Mouse (Mus musculus) hindbrain, embryonic 11.5 days (tissue): ENCODE data around the gene Gpr153. TPM values are rescaled to one million over a fixed set of nuclear protein-coding genes. Genes with fewer than 3 reads are reported as not detected.

Experiments used
- ATAC-seq: fragments of 200-750 bp; cut with Nextera tagmentation; 2 replicates; pipeline ENCODE4 v1.8.0; 2017; ENCODE audit warnings: mild to moderate bottlenecking, moderate TSS enrichment, moderate library complexity; ENCODE audit not compliant: low FRiP score
- DNase-seq: peaks from one replicate; pipeline ENCODE4 v3.0.0-alpha.2; 2015; ENCODE audit warnings: low spot score
- H3K27ac ChIP-seq: fragments of 300-500 bp; sonication (generic); 2 replicates; pipeline ENCODE4 v1.5.1; 2014; ENCODE audit warnings: mild to moderate bottlenecking, low read depth, low read length
- H3K27me3 ChIP-seq: fragments of 300-500 bp; sonication (generic); 2 replicates; pipeline ENCODE4 v1.6.1; 2014; ENCODE audit warnings: mild to moderate bottlenecking, low read length, moderate library complexity, mixed read lengths; ENCODE audit not compliant: control insufficient read depth, insufficient read depth
- H3K36me3 ChIP-seq: fragments of 300-500 bp; sonication (generic); 2 replicates; pipeline ENCODE4 v1.6.1; 2014; ENCODE audit warnings: mild to moderate bottlenecking, low read length, moderate library complexity, mixed read lengths; ENCODE audit not compliant: control insufficient read depth, insufficient read depth
- H3K4me1 ChIP-seq: fragments of 300-500 bp; sonication (generic); replicated peaks from 2 replicates; pipeline ENCODE4 v1.6.1; 2014; ENCODE audit warnings: low read length, mixed read lengths; ENCODE audit not compliant: control insufficient read depth, insufficient read depth
- H3K4me2 ChIP-seq: fragments of 300-500 bp; sonication (generic); replicated peaks from 2 replicates; pipeline ENCODE4 v1.6.1; 2014; ENCODE audit warnings: mild to moderate bottlenecking, low read depth, low read length
- H3K4me3 ChIP-seq: fragments of 300-500 bp; sonication (generic); 2 replicates; pipeline ENCODE4 v1.5.1; 2014; ENCODE audit warnings: low read depth, low read length
- H3K9ac ChIP-seq: fragments of 300-500 bp; sonication (generic); 2 replicates; pipeline ENCODE4 v1.6.1; 2014; ENCODE audit warnings: low read depth, low read length
- H3K9me3 ChIP-seq: fragments of 300-500 bp; sonication (generic); 2 replicates; pipeline ENCODE4 v1.6.1; 2016; ENCODE audit warnings: low read length; ENCODE audit not compliant: control insufficient read depth
- WGBS: fragments of 180-500 bp; shearing (Covaris S2); extraction: QIAGEN DNeasy Blood & Tissue Kit; methylation state at CpG from one replicate; pipeline ENCODE4 v1.1.7; 2014; 5-methylcytosine and 5-hydroxymethylcytosine counted together
- polyA plus RNA-seq: library from polyadenylated mRNA; unstranded; fragments of >200 nt; fragmentation: Nextera tagmentation; extraction: Ambion mirVana; gene quantifications from 2 replicates; pipeline ENCODE4 v1.2.1, GENCODE M21; 2014

Gene Gpr153
- polyA plus RNA-seq, 1 experiment from 2014 or later: 9.5 TPM

DNA sequence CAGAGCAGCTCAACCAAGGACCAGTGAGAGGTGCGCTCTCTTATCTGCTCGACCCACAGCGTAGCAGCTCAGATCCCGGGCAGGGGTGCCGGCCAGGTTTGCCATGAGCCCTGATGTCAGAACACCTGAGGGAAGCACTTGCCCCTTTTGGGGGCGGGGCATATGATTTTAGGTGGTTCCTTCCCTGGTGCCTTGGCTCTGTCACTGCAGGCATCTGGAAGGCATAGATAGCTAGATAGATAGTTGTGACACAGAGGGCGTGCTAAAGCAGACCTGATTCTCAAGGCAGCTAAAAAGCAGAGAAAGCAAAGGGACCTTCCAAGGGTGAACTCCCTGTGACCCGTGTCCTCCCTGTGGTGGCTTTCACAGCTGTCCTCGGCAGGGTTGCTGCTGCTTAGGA, 10.9 kb upstream of the Gpr153 start:
- no peak overlapping the region for H3K9ac ChIP-seq
- DNase-seq (no peak), ATAC-seq (no peak)
- H3K4me2 ChIP-seq: no peak overlapping the region
- H3K36me3 ChIP-seq: no peaks in the 10 kb centered on the region
- no peaks in the 10 kb centered on the region for H3K27me3 ChIP-seq
- H3K9me3 ChIP-seq: no peaks in the 10 kb centered on the region
- H3K27ac ChIP-seq: no peak overlapping the region
- 63% methylated on average over 9 of the region's 9 CpGs for WGBS
- H3K4me1 ChIP-seq: peaks cover 3% of the 10 kb centered on the region; the same call in 1 of the 2 replicates
- no peak overlapping the region for H3K4me3 ChIP-seq

- H3K4me2 ChIP-seq: no peak overlapping the region
- no peaks in the 10 kb centered on the region for H3K36me3 ChIP-seq
- H3K27ac ChIP-seq: no peak overlapping the region
- no peak overlapping the region for H3K4me3 ChIP-seq
- H3K9me3 ChIP-seq: no peaks in the 10 kb centered on the region
- H3K27me3 ChIP-seq: no peaks in the 10 kb centered on the region
- peak; percentile 23; the same call in 1 of the 2 replicates for ATAC-seq
- no peak for DNase-seq
- WGBS: 25% methylated on average over 10 of the region's 10 CpGs
- no peak overlapping the region for H3K9ac ChIP-seq
- peaks cover 3% of the 10 kb centered on the region; the same call in 1 of the 2 replicates for H3K4me1 ChIP-seq
Observed at GRCm38 (mm10) chr4:152263512-152264176, 10.4 kb upstream of the Gpr153 start.

DNA sequence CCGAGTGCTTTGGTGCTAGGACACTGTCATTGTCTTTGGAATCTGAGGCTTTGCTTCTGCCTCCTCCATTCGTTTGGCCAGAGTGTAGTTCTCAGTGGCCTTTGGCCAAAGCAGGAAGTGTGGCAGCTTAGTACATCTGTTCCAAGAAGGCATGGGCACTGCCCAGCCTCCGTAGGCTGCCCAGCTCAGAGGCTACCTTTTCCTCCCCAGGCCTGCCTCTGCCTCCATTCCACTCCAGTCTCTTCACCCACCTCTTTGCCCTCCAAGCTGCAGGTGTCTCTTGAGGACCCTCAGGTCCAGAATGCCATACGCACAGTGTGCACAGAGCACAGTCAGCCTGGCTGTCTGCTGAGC, 9.9 kb upstream of the Gpr153 start:
- 50% methylated on average over 4 of the region's 4 CpGs for WGBS
- Histone ChIP-seq H3K4me1 (peaks cover 3% of the 10 kb centered on the region; the same call in 1 of the 2 replicates), H3K9me3 (no peaks in the 10 kb centered on the region), H3K27ac (no peak overlapping the region), H3K4me3 (no peak overlapping the region), H3K36me3 (no peaks in the 10 kb centered on the region), H3K4me2 (no peak overlapping the region), H3K27me3 (no peaks in the 10 kb centered on the region), H3K9ac (no peak overlapping the region)
- ATAC-seq: no peak
- no peak for DNase-seq

- Histone ChIP-seq H3K4me3 (no peak overlapping the region), H3K9ac (no peak overlapping the region), H3K9me3 (no peaks in the 10 kb centered on the region), H3K27ac (no peak overlapping the region), H3K4me2 (no peak overlapping the region), H3K27me3 (no peaks in the 10 kb centered on the region; the same call in 1 of the 2 replicates), H3K36me3 (no peaks in the 10 kb centered on the region), H3K4me1 (peaks cover 3% of the 10 kb centered on the region; the same call in 1 of the 2 replicates)
- DNase-seq: no peak
- WGBS: 90% methylated on average over 9 of the region's 9 CpGs
- no peak for ATAC-seq
Observed at GRCm38 (mm10) chr4:152264867-152265568, 9.0 kb upstream of the Gpr153 start.

DNA sequence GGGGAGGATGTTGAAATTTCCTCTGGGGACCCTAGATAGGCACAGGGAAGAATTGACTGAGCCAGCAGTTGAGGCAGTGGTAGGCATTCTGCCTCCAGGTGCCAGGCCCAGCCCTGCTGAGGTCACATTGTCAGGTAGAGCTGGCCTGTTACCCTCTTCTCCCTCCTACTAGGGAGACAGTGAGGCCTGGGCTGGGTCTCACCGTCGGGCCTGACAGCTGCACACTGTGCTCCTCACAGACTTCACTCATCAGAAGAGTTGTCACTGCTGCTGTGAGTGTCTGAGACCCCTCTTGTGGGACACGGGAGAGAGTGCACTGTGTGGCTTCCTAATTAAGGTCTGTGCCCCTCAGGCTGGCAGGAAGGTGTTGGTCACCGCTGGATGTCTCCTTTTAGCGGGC, 8.2 kb upstream of the Gpr153 start:
- no peaks in the 10 kb centered on the region; the same call in 1 of the 2 replicates for H3K27me3 ChIP-seq
- H3K36me3 ChIP-seq: no peaks in the 10 kb centered on the region
- no peak overlapping the region for H3K9ac ChIP-seq
- no peak overlapping the region for H3K4me3 ChIP-seq
- no peak overlapping the region for H3K27ac ChIP-seq
- peaks cover 3% of the 10 kb centered on the region; the same call in 1 of the 2 replicates for H3K4me1 ChIP-seq
- ATAC-seq: no peak
- no peak for DNase-seq
- 60% methylated on average over 5 of the region's 5 CpGs for WGBS
- no peak overlapping the region for H3K4me2 ChIP-seq
- no peaks in the 10 kb centered on the region for H3K9me3 ChIP-seq

DNA sequence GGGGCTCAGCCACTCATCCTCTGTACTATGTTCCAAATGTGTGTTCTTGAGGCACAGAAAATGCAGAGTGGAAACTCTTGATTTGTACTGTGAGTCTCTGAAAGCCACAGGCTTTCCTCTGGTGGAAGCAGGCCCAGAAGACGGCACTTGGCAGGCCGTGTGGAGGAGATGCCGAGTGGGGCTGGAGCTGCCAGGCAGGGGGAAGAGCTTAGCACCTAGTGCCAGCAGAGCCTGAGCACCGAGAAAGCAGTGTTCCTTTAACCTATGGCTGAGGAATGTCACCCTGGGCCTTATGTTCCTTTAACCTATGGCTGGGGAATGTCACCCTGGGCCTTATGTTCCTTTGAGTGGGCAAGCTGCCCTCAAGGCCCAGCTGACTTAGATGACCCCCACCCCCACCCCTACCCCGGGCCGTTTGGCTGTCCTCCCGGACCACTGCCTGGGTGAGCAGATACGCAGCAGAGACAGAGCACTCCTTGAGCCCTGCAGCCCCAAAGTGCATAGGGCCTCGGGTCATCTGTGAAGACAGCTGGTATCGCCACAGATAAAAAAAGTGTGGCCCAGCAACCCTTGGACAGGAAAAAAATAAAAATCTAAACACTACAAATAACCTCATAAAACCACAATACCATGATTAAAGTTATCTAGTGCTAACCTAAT, 7.7 kb upstream of the Gpr153 start:
- no peaks in the 10 kb centered on the region; the same call in 1 of the 2 replicates for H3K27me3 ChIP-seq
- H3K4me1 ChIP-seq: peaks cover 3% of the 10 kb centered on the region; the same call in 1 of the 2 replicates
- ATAC-seq (no peak), DNase-seq (no peak)
- no peak overlapping the region for H3K4me3 ChIP-seq
- H3K9me3 ChIP-seq: no peaks in the 10 kb centered on the region
- H3K4me2 ChIP-seq: no peak overlapping the region
- 54% methylated on average over 10 of the region's 10 CpGs for WGBS
- H3K36me3 ChIP-seq: no peaks in the 10 kb centered on the region
- no peak overlapping the region for H3K27ac ChIP-seq
- H3K9ac ChIP-seq: no peak overlapping the region

- H3K4me1 ChIP-seq: peaks cover 6% of the 10 kb centered on the region; the same call in 1 of the 2 replicates
- H3K27me3 ChIP-seq: peaks cover 2% of the 10 kb centered on the region; the same call in 1 of the 2 replicates
- ATAC-seq (no peak), DNase-seq (no peak)
- H3K9me3 ChIP-seq: no peaks in the 10 kb centered on the region
- WGBS: 66% methylated on average over 13 of the region's 13 CpGs
- no peak overlapping the region for H3K27ac ChIP-seq
- H3K4me3 ChIP-seq: no peak overlapping the region
- H3K4me2 ChIP-seq: no peak overlapping the region
- no peak overlapping the region for H3K9ac ChIP-seq
- H3K36me3 ChIP-seq: no peaks in the 10 kb centered on the region
Observed at GRCm38 (mm10) chr4:152267748-152268369, 6.2 kb upstream of the Gpr153 start.

DNA sequence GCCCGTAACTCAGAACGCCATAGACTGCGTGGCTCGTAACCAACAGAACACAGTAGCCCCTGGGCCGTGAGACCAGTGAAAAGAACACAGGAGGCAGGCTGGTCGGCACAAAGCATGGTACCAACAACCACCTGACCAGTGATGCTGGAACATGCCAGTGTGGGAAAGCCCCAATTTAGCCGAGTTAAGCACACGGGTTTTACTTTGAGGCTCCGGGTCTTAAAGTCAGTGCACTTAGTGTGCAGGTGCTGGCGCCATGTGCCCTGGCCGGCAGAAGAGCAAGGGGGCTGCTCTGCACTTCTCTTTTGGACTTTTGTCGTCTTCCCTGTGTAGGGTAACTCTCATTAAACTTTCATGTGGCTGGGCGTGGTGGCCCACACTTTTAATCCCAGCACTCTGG, 4.1 kb upstream of the Gpr153 start:
- peaks cover 10% of the 10 kb centered on the region for H3K27me3 ChIP-seq
- H3K4me1 ChIP-seq: peaks cover 9% of the 10 kb centered on the region; the same call in 1 of the 2 replicates
- H3K4me3 ChIP-seq: no peak overlapping the region
- no peak overlapping the region for H3K27ac ChIP-seq
- no peak overlapping the region for H3K4me2 ChIP-seq
- WGBS: 91% methylated on average over 13 of the region's 13 CpGs
- H3K36me3 ChIP-seq: no peaks in the 10 kb centered on the region
- H3K9me3 ChIP-seq: no peaks in the 10 kb centered on the region
- no peak overlapping the region for H3K9ac ChIP-seq
- ATAC-seq: no peak
- DNase-seq: no peak
